Mouse (Mus musculus) lung, adult 2 months (tissue): ENCODE results near the gene Chd9.

Experiments
- CTCF ChIP-seq: fragments of 200-500 bp; IDR thresholded peaks from 2 replicates; pipeline ENCODE4 v1.5.1; 2011; ENCODE audit warnings: mild to moderate bottlenecking, low read length, control low read depth; ENCODE audit not compliant: insufficient read depth
- POLR2A ChIP-seq: fragments of 200-500 bp; IDR thresholded peaks from 2 replicates; pipeline ENCODE4 v1.6.1; 2011; ENCODE audit warnings: low read depth, mild to moderate bottlenecking, control low read depth, low read length, borderline replicate concordance; ENCODE audit errors: extremely low read depth

DNA sequence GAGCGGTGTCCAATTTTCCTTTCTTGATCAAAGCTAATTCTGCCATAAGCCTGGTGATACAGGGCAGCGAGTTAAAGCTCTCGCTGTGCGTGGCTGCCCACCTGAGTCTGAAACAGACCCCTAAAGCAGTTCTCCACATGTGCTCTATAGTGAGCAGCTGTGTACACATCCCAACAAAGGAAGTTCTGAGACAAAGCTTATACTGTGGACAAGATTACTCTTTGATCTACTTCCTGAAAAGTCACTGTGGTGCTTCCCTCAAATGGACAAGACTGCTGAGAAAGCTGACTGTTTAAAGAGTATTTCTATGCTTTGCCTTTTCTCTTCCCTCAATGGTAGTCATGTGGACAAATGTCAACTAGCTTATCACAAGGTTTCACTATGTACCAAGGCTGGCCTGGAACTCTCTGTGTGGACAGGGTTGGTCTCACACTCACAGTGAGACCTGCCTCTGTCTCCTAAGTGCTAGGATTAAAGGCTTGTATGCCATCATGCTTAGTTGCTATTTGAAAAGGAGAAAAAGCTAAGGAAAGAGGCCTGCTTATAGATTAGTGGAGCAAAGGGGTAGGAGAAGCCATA is 110.3 kb downstream of the Chd9 start:
- TF ChIP-seq POLR2A (no peak), CTCF (no peak)
